Mouse (Mus musculus): ENCODE data around the gene Zmynd10. TPM values are rescaled to one million over a fixed set of nuclear protein-coding genes. Genes with fewer than 3 reads are reported as not detected.

Zmynd10 gene
- polyA plus RNA-seq, 1 experiment from 2014 or later, result 2.2 TPM

DNA sequence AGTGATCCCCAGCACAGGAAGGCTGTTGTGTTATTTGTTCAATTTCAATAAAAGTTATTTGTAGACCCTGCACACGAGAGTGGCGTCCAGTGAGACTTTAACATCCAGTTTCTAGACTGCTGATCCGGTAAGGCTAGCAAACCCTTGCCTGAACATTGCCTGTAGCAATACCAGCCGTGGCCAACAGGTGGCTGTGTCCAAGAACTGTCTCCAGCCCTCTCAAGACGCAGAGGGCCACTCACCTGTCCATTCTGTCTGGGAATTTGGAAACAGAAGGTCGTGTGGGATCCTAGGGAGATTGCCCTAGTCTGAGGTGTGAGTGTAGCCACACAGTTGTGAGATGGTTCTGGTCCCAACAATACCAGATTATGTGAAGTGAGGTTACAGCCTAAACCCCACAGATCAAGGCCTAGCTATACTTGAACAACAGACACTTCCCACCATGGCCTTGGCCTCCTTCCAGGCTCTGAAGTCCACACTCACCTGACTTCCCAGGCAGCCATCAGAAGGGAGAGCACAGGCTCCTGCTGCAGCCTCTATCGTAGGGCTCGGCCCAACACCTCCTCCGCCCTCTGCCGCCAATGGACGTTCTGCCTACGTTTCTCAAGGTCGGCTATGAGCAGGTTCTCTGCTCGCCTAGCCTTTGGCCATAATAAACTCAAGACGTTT lies 19.1 kb downstream of the Zmynd10 start:
- H3K27ac ChIP-seq (ENCODE audit: low read length), result no peak overlapping the region
- 59% methylated on average over 15 of the region's 15 CpGs for WGBS
- H3K9me3 ChIP-seq (ENCODE audit: control insufficient read depth, low read length), result no peaks in the 10 kb centered on the region
- H3K4me2 ChIP-seq (ENCODE audit: low read length), result no peak overlapping the region
- H3K4me3 ChIP-seq (replicated peaks; ENCODE audit: low read length), result no peak overlapping the region
- no peaks in the 10 kb centered on the region for H3K27me3 ChIP-seq (replicated peaks; ENCODE audit: control insufficient read depth, insufficient read depth, low read length)
- H3K36me3 ChIP-seq (ENCODE audit: control insufficient read depth, insufficient read depth), result peaks cover 8% of the 10 kb centered on the region; the same call in 1 of the 2 replicates
- no peak for ATAC-seq
- H3K9ac ChIP-seq (replicated peaks; ENCODE audit: low read depth, low read length), result no peak overlapping the region
- peaks cover 34% of the 10 kb centered on the region for H3K4me1 ChIP-seq (replicated peaks; ENCODE audit: control insufficient read depth, insufficient read depth, low read length)

DNA sequence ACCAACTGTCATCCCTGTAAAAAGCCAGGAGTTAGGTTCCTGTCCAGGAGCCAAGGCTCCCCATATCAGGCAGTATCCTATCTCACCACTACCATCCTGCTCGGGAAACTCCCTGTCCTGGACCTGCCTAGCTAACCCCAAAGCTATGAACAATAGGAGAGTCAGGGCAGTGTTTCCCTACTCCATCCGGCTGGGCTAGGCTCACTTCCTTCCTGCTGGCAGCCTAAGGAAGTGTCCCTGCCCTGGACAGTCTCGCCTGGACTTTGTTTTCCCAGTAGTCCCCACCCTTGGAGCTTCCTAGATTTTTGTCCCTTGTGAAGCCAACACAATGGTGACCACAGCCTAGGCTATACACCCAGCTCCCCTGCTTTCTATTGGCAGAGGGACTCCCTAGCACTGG lies 19.8 kb downstream of the Zmynd10 start:
- Histone ChIP-seq H3K4me1 (replicated peaks; ENCODE audit: control insufficient read depth, insufficient read depth, low read length) (peaks cover 41% of the 10 kb centered on the region), H3K4me2 (ENCODE audit: low read length) (no peak overlapping the region), H3K27ac (ENCODE audit: low read length) (no peak overlapping the region)

DNA sequence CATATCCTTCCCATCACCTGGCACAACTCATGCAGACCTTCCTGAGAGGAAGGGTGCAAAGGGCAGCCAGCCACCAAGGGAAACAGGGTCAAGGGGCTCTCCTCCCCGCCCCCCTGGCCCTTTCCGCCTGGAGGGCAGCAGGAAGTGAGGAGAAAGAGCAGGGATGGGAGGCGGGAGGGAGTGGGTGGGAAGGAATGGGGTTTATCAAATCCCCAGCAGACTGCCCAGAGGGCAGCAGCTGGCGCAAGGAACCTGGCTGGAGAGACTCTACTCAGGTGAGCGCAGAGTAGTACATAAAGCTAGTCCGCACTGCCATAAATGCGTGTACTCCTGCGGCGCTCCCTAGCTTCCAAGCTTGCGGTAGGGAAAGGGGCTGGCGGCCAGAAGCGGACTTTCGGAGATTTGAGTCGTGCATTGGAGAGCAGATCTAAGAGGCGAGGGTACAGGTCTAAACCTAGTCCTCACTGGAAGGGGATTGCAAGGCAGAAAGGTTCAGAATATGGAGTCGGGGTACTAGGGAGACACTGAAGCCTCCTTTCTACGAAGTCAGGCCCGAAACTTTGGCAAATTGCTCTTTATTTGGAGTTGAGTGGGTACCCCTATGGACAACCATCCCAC lies 20.7 kb downstream of the Zmynd10 start, which contains the start of gene Hyal2:
Gene Hyal2, plus strand, starts transcription at position 244 of the 618 bp plus-strand sequence.
- ATAC-seq, result no peak
- WGBS, result 7% methylated on average over 18 of the region's 18 CpGs
- Histone ChIP-seq H3K27me3 (replicated peaks; ENCODE audit: control insufficient read depth, insufficient read depth, low read length) (no peaks in the 10 kb centered on the region), H3K4me2 (ENCODE audit: low read length) (peak within 1 kb of the TSS; percentile 95), H3K4me3 (replicated peaks; ENCODE audit: low read length) (peak within 1 kb of the TSS; percentile 83), H3K36me3 (ENCODE audit: control insufficient read depth, insufficient read depth) (peaks cover 15% of the 10 kb centered on the region), H3K9me3 (ENCODE audit: control insufficient read depth, low read length) (no peaks in the 10 kb centered on the region), H3K9ac (replicated peaks; ENCODE audit: low read depth, low read length) (peak within 1 kb of the TSS; percentile 88), H3K4me1 (replicated peaks; ENCODE audit: control insufficient read depth, insufficient read depth, low read length) (peaks cover 46% of the 10 kb centered on the region), H3K27ac (ENCODE audit: low read length) (peak within 1 kb of the TSS; percentile 85)

More for the DNA sequence above, 19.8 kb downstream of the Zmynd10 start:
- Histone ChIP-seq H3K36me3 (ENCODE audit: control insufficient read depth, insufficient read depth) (peaks cover 6% of the 10 kb centered on the region), H3K27me3 (replicated peaks; ENCODE audit: control insufficient read depth, insufficient read depth, low read length) (no peaks in the 10 kb centered on the region), H3K9me3 (ENCODE audit: control insufficient read depth, low read length) (no peaks in the 10 kb centered on the region), H3K9ac (replicated peaks; ENCODE audit: low read depth, low read length) (no peak overlapping the region), H3K4me3 (replicated peaks; ENCODE audit: low read length) (no peak overlapping the region)
- WGBS, result 70% methylated on average over 3 of the region's 3 CpGs
- ATAC-seq, result no peak

DNA sequence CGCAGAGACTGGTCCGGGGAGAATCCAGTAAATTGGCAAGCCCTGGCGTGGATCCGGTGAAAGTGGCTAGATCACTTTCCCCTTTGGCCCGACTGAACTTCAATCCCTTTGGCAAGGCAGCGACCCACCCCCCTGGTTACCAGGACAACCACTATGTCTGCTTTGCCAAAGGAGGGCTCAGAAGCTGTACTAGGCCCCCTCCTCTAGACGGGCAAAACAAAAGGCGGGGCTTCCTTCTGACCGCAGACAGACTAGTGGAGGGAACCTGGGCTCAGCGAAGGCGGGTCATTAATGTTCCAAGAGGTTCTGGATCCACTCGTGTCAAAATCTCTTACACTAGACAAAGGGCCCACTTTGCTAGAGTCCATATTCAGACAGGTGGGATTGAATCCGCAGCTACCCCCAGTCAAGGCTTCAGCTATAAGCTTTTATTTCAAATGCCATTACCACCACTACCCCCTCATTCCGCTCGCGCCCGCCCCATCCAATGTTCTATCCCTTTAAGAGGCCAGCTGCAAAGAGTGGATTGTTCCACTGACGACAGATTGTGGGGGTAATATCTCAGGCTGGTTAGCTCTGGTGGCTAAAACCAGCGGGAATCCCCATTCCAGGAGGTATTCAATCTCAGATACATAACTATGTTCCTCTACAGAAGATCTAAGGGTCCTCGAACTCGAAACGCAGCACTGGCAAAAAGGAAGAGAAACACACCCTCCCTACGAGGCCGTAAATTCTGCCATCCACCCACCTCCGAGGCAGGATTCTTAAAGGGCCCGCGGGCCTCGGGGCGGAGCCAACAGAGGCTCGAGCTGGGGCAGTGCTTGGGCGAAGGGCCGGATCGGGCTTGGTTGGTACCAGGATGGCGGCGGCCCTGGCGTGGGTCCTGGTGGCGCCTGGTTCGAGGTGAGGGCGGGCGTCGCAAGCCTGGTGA lies 21.5 kb downstream of the Zmynd10 start:
- WGBS, result under 1% methylated on average over 41 of the region's 41 CpGs

DNA sequence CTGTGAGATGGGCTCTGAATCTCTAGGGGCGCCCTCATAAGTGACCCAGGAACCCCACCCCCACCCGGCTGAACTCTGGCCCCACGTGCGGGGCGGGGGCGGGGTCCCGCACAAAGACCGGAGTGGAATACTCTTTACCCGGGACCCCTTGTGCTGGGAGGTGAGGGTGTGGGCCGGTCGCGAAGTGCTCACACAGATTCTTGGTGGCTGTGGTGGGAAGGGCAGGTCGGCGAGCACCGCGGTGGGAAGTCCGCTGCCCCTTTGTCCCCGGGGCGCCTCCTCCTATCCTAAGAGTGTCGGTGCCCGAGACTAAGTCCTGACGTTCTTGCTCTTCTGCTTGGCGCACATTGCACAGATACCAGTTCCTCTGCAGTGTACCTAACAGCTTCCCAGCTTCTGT lies 22.2 kb downstream of the Zmynd10 start:
- Histone ChIP-seq H3K36me3 (ENCODE audit: control insufficient read depth, insufficient read depth) (peaks cover 22% of the 10 kb centered on the region), H3K9ac (replicated peaks; ENCODE audit: low read depth, low read length) (peak overlapping the region; percentile 88), H3K9me3 (ENCODE audit: control insufficient read depth, low read length) (no peaks in the 10 kb centered on the region), H3K4me1 (replicated peaks; ENCODE audit: control insufficient read depth, insufficient read depth, low read length) (peaks cover 38% of the 10 kb centered on the region), H3K4me3 (replicated peaks; ENCODE audit: low read length) (peak overlapping the region; percentile 83), H3K27ac (ENCODE audit: low read length) (peak overlapping the region; percentile 85), H3K4me2 (ENCODE audit: low read length) (peak overlapping the region; percentile 95), H3K27me3 (replicated peaks; ENCODE audit: control insufficient read depth, insufficient read depth, low read length) (no peaks in the 10 kb centered on the region)
- WGBS, result 0% methylated on average over 23 of the region's 23 CpGs
- peak; percentile 20 for ATAC-seq

More for the DNA sequence above, 21.5 kb downstream of the Zmynd10 start:
- peak overlapping the region; percentile 85 for H3K27ac ChIP-seq (ENCODE audit: low read length)
- peak overlapping the region; percentile 88 for H3K9ac ChIP-seq (replicated peaks; ENCODE audit: low read depth, low read length)
- H3K4me2 ChIP-seq (ENCODE audit: low read length), result peak overlapping the region; percentile 95
- H3K36me3 ChIP-seq (ENCODE audit: control insufficient read depth, insufficient read depth), result peaks cover 20% of the 10 kb centered on the region
- peaks cover 44% of the 10 kb centered on the region for H3K4me1 ChIP-seq (replicated peaks; ENCODE audit: control insufficient read depth, insufficient read depth, low read length)
- no peaks in the 10 kb centered on the region for H3K9me3 ChIP-seq (ENCODE audit: control insufficient read depth, low read length)
- no peaks in the 10 kb centered on the region for H3K27me3 ChIP-seq (replicated peaks; ENCODE audit: control insufficient read depth, insufficient read depth, low read length)
- ATAC-seq, result peak; percentile 91
- peak overlapping the region; percentile 83 for H3K4me3 ChIP-seq (replicated peaks; ENCODE audit: low read length)

DNA sequence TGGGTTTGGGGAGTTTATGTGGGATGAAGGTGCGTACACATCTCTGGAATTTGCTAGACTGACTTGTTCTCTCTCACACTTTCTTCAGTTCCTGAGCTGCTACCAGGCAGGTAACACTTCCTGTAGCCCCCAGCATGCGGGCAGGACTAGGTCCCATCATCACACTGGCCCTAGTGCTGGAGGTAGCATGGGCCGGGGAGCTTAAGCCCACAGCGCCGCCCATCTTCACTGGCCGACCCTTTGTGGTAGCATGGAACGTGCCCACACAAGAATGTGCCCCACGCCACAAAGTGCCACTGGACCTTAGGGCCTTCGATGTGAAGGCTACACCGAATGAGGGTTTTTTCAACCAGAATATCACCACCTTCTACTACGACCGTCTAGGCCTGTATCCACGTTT lies 22.9 kb downstream of the Zmynd10 start:
- Histone ChIP-seq H3K27ac (ENCODE audit: low read length) (no peak overlapping the region), H3K36me3 (ENCODE audit: control insufficient read depth, insufficient read depth) (peaks cover 28% of the 10 kb centered on the region), H3K9ac (replicated peaks; ENCODE audit: low read depth, low read length) (peak overlapping the region; percentile 88), H3K9me3 (ENCODE audit: control insufficient read depth, low read length) (no peaks in the 10 kb centered on the region), H3K4me3 (replicated peaks; ENCODE audit: low read length) (peak overlapping the region; percentile 83), H3K4me2 (ENCODE audit: low read length) (peak overlapping the region; percentile 95), H3K4me1 (replicated peaks; ENCODE audit: control insufficient read depth, insufficient read depth, low read length) (peaks cover 38% of the 10 kb centered on the region), H3K27me3 (replicated peaks; ENCODE audit: control insufficient read depth, insufficient read depth, low read length) (no peaks in the 10 kb centered on the region)
- no peak for ATAC-seq
- 34% methylated on average over 13 of the region's 13 CpGs for WGBS

DNA sequence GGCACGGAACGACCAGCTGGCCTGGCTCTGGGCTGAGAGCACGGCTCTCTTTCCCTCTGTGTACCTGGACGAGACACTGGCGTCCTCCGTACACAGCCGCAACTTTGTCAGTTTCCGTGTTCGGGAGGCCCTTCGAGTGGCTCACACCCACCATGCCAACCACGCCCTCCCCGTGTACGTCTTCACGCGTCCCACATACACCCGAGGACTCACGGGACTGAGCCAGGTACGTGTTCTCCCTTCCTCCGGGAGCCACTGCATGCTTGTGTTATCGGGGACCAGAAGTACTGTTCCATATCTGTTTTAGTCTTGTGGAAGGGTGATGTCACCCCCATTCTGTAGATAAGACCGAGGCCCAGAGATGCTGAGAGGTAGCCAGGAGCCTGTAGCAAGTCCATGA lies 23.7 kb downstream of the Zmynd10 start:
- H3K4me2 ChIP-seq (ENCODE audit: low read length), result peak overlapping the region; percentile 95
- H3K9me3 ChIP-seq (ENCODE audit: control insufficient read depth, low read length), result no peaks in the 10 kb centered on the region
- no peaks in the 10 kb centered on the region for H3K27me3 ChIP-seq (replicated peaks; ENCODE audit: control insufficient read depth, insufficient read depth, low read length)
- peak overlapping the region; percentile 88; the same call in 1 of the 2 replicates for H3K9ac ChIP-seq (replicated peaks; ENCODE audit: low read depth, low read length)
- no peak for ATAC-seq
- peaks cover 27% of the 10 kb centered on the region for H3K36me3 ChIP-seq (ENCODE audit: control insufficient read depth, insufficient read depth)
- no peak overlapping the region for H3K27ac ChIP-seq (ENCODE audit: low read length)
- WGBS, result 94% methylated on average over 21 of the region's 21 CpGs
- H3K4me3 ChIP-seq (replicated peaks; ENCODE audit: low read length), result no peak overlapping the region
- H3K4me1 ChIP-seq (replicated peaks; ENCODE audit: control insufficient read depth, insufficient read depth, low read length), result peaks cover 38% of the 10 kb centered on the region

DNA sequence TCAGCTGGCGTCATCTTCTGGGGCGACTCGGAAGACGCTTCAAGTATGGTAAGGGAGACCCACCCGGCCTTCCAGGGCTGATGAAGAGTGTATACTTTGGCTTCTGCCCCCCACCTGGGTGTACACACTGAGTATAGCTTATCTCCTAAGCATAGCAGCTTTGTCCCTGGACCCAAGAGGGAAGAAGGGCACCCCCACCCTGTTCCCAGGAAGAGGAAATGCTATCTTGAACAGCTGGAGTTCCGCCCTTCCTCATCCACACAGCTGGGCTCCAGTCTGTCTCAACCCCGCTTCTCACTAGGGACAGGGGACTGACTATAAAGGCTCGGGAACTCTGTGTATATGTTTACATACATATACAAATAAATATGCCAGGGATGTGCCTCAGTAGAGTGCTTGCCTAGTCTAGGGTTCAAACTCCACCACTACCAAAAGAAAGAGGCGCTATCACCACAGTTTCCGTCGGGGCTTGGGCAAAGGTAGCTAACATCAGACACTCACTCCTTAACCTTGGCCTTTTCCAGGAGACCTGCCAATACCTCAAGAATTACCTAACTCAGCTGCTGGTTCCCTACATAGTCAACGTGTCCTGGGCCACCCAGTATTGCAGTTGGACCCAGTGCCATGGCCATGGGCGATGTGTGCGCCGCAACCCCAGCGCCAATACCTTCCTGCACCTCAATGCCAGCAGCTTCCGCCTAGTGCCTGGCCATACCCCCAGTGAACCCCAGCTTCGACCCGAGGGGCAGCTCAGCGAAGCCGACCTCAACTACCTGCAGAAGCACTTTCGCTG lies 24.6 kb downstream of the Zmynd10 start:
- Histone ChIP-seq H3K27me3 (replicated peaks; ENCODE audit: control insufficient read depth, insufficient read depth, low read length) (no peaks in the 10 kb centered on the region), H3K9me3 (ENCODE audit: control insufficient read depth, low read length) (no peaks in the 10 kb centered on the region), H3K4me3 (replicated peaks; ENCODE audit: low read length) (no peak overlapping the region), H3K27ac (ENCODE audit: low read length) (no peak overlapping the region), H3K4me1 (replicated peaks; ENCODE audit: control insufficient read depth, insufficient read depth, low read length) (peaks cover 38% of the 10 kb centered on the region), H3K4me2 (ENCODE audit: low read length) (no peak overlapping the region), H3K9ac (replicated peaks; ENCODE audit: low read depth, low read length) (no peak overlapping the region), H3K36me3 (ENCODE audit: control insufficient read depth, insufficient read depth) (peaks cover 27% of the 10 kb centered on the region)
- no peak for ATAC-seq
- WGBS, result 95% methylated on average over 22 of the region's 22 CpGs

Data from forebrain, embryonic 16.5 days (tissue).